Mouse (Mus musculus): ENCODE data around the gene Olfr1442. TPM values are rescaled to one million over a fixed set of nuclear protein-coding genes. Genes with fewer than 3 reads are reported as not detected.
"Not testable (repeated sequence)": the region's sequence is repeated elsewhere in the genome, so short reads cannot be mapped to it uniquely, and the experiment has no call there.

Olfr1442 gene
- not detected in 2 replicates for polyA plus RNA-seq (2014; fragmentation: Nextera tagmentation; extraction: Ambion mirVana)

DNA sequence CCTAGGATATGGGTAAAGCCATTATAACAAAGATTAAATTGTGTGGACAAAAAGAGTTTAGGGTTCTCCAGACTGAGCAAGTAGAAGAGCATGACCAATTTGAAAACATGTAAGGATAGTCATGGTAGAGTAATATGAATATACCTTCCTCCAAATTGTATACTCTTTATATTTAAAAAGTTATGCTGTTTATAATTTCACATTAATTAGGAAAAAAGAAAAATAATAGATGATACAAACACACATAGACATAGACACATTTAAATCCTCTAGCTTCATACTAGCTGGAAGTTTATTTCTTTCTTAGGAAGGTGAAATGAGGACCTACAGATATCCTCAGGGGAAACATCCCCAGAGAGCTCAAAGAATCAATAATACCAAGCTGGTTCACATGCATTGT lies at the start of gene Olfr1442:
Gene Olfr1442, plus strand, starts transcription at position 301 of the 400 bp plus-strand sequence.
- no peak within 1 kb of the TSS for H3K4me3 ChIP-seq (ENCODE audit: low read depth, low read length)
- no peaks in the 10 kb centered on the region for H3K4me1 ChIP-seq (ENCODE audit: control insufficient read depth, insufficient read depth, low read length)
- no peak within 1 kb of the TSS for H3K9ac ChIP-seq (ENCODE audit: low read depth, low read length)
- no peak for ATAC-seq (replicated peaks; ENCODE audit: insufficient number of reproducible peaks, low FRiP score, low TSS enrichment)
- H3K27me3 ChIP-seq (ENCODE audit: control insufficient read depth, insufficient read depth, low read length), result no peaks in the 10 kb centered on the region
- H3K9me3 ChIP-seq (replicated peaks; ENCODE audit: control insufficient read depth, low read length), result no peaks in the 10 kb centered on the region
- H3K27ac ChIP-seq (ENCODE audit: low read depth, low read length), result no peak within 1 kb of the TSS
- H3K36me3 ChIP-seq (ENCODE audit: control insufficient read depth, insufficient read depth, low read length), result no peaks in the 10 kb centered on the region
- no peak within 1 kb of the TSS for H3K4me2 ChIP-seq

DNA sequence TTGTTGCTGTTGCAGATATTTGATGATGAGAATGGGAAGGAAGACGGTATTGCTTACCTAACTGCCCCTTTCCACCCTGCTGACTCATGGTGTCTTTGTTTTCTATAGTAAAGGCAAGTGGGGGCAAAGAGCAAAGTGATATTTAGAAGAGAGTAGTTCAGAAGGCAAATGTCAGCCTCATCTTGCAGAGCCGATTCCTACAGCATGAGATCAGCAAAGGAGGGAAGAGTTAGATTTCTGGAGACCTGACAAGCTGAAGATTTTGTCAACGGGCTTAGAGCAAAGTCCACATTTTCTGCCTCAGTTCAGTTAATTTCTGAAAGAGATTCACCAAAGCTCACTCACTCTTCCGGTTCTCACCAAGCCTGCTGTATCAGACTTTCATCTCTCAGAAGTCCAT lies 37.1 kb upstream of the Olfr1442 start, which contains the start of gene Glyat:
Gene Glyat, plus strand, starts transcription at position 133 of the 400 bp plus-strand sequence.
- H3K36me3 ChIP-seq (ENCODE audit: control insufficient read depth, insufficient read depth, low read length), result no peaks in the 10 kb centered on the region
- H3K4me2 ChIP-seq, result no peak within 1 kb of the TSS
- WGBS (ENCODE audit: insufficient replicate concordance), result 63% methylated on average over 4 of the region's 4 CpGs
- ATAC-seq (replicated peaks; ENCODE audit: insufficient number of reproducible peaks, low FRiP score, low TSS enrichment), result no peak
- no peak within 1 kb of the TSS for H3K9ac ChIP-seq (ENCODE audit: low read depth, low read length)
- H3K4me1 ChIP-seq (ENCODE audit: control insufficient read depth, insufficient read depth, low read length), result no peaks in the 10 kb centered on the region
- no peak within 1 kb of the TSS for H3K27ac ChIP-seq (ENCODE audit: low read depth, low read length)
- no peak within 1 kb of the TSS for H3K4me3 ChIP-seq (ENCODE audit: low read depth, low read length)
- no peaks in the 10 kb centered on the region for H3K9me3 ChIP-seq (replicated peaks; ENCODE audit: control insufficient read depth, low read length)
- H3K27me3 ChIP-seq (ENCODE audit: control insufficient read depth, insufficient read depth, low read length), result no peaks in the 10 kb centered on the region

DNA sequence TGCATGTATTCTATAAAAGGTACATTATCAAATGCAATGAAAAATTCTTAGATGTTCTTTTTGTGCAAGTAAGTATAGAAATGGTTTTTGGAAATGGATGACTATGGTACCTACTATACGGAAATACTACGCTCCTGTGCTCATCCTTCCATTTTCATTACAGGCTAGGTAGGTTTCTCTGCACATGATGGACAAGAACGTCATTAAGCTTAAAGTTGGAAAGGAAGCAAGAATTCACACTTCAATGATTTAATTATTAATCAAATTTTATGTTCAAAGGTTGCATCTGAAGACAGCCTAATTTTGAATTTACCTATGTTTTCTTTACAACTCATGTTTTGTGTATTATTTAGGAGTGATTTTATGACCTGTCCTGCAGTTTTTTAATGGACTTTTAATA lies 36.0 kb upstream of the Olfr1442 start:
- Histone ChIP-seq H3K9ac (ENCODE audit: low read depth, low read length) (no peak overlapping the region), H3K27ac (ENCODE audit: low read depth, low read length) (no peak overlapping the region), H3K36me3 (ENCODE audit: control insufficient read depth, insufficient read depth, low read length) (no peaks in the 10 kb centered on the region), H3K9me3 (replicated peaks; ENCODE audit: control insufficient read depth, low read length) (no peaks in the 10 kb centered on the region), H3K4me3 (ENCODE audit: low read depth, low read length) (no peak overlapping the region), H3K4me2 (no peak overlapping the region), H3K4me1 (ENCODE audit: control insufficient read depth, insufficient read depth, low read length) (no peaks in the 10 kb centered on the region), H3K27me3 (ENCODE audit: control insufficient read depth, insufficient read depth, low read length) (no peaks in the 10 kb centered on the region)
- WGBS (ENCODE audit: insufficient replicate concordance), result 79% methylated on average over 3 of the region's 3 CpGs
- ATAC-seq (replicated peaks; ENCODE audit: insufficient number of reproducible peaks, low FRiP score, low TSS enrichment), result no peak

DNA sequence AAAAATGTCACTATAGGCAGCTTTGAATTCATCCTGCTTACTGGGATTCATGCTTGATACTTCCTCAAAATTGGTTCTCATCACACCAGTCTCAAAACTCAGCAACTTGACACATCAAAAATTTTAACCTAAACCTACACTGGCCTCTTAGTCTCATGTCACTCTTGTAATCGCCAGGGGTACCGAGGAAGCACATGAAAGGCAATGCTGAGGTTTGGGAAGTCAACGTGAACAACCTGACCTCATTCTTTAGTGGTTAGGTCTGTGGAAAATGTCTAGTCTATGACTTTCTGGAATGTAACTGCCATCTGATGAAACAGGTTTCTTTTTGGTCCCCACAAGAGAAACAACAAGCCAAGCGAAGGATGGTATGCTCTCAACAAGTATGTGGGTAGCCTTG lies 35.3 kb upstream of the Olfr1442 start:
- no peaks in the 10 kb centered on the region for H3K36me3 ChIP-seq (ENCODE audit: control insufficient read depth, insufficient read depth, low read length)

DNA sequence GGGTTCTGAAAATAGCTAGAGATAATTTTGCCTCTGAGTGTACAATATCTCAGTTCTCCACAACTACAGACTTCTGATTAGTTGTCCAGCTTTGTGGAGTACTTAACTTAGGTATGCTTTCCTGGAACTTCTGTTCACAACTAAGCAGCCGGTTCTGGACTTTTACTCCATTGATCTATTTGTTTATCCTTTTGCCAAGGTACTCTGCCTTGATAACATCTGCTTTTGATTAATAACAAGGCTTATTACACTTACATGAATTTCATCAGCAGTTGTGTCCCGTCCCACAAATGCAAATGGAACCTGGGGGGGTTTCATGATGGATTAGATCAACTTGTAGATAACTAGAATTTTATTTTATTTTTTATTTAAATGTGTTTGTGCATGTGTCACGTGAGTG lies 33.4 kb upstream of the Olfr1442 start:
- no peaks in the 10 kb centered on the region for H3K36me3 ChIP-seq (ENCODE audit: control insufficient read depth, insufficient read depth, low read length)
- no peaks in the 10 kb centered on the region for H3K27me3 ChIP-seq (ENCODE audit: control insufficient read depth, insufficient read depth, low read length)
- H3K9me3 ChIP-seq (replicated peaks; ENCODE audit: control insufficient read depth, low read length), result 0 out of 2 replicates have a peak, but pooled peaks cover 2% of the 10 kb centered on the region
- WGBS (ENCODE audit: insufficient replicate concordance), result 65% methylated on average over 3 of the region's 3 CpGs
- no peak overlapping the region for H3K27ac ChIP-seq (ENCODE audit: low read depth, low read length)
- no peak for ATAC-seq (replicated peaks; ENCODE audit: insufficient number of reproducible peaks, low FRiP score, low TSS enrichment)
- no peak overlapping the region for H3K9ac ChIP-seq (ENCODE audit: low read depth, low read length)
- no peaks in the 10 kb centered on the region for H3K4me1 ChIP-seq (ENCODE audit: control insufficient read depth, insufficient read depth, low read length)
- no peak overlapping the region for H3K4me3 ChIP-seq (ENCODE audit: low read depth, low read length)
- H3K4me2 ChIP-seq, result no peak overlapping the region

More for the DNA sequence above, 35.3 kb upstream of the Olfr1442 start:
- WGBS (ENCODE audit: insufficient replicate concordance), result 64% methylated on average over 4 of the region's 4 CpGs
- H3K27me3 ChIP-seq (ENCODE audit: control insufficient read depth, insufficient read depth, low read length), result no peaks in the 10 kb centered on the region
- H3K9me3 ChIP-seq (replicated peaks; ENCODE audit: control insufficient read depth, low read length), result no peaks in the 10 kb centered on the region
- no peak overlapping the region for H3K4me2 ChIP-seq
- no peak overlapping the region for H3K4me3 ChIP-seq (ENCODE audit: low read depth, low read length)
- no peak overlapping the region for H3K27ac ChIP-seq (ENCODE audit: low read depth, low read length)
- no peak for ATAC-seq (replicated peaks; ENCODE audit: insufficient number of reproducible peaks, low FRiP score, low TSS enrichment)
- no peaks in the 10 kb centered on the region for H3K4me1 ChIP-seq (ENCODE audit: control insufficient read depth, insufficient read depth, low read length)
- H3K9ac ChIP-seq (ENCODE audit: low read depth, low read length), result no peak overlapping the region

DNA sequence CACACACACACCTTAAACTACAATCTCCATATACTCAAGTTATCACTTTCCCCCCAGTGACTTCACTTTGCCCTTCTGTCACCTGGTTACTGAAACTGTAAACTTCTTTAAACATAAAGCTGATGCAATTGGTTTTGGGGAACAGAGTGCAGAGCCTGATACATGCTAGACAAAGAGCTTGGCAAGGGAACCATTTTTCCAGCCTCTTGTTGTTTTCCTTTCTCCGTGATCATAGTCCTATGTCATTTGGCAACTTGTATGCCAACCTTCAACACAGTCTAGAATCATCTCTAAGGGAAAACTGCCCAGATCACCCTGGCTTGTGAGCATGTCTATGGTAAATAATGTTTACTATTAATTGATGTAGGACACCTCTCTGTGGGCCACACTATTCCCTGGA lies 32.2 kb upstream of the Olfr1442 start:
- Histone ChIP-seq H3K27ac (ENCODE audit: low read depth, low read length) (no peak overlapping the region), H3K4me1 (ENCODE audit: control insufficient read depth, insufficient read depth, low read length) (no peaks in the 10 kb centered on the region), H3K4me3 (ENCODE audit: low read depth, low read length) (no peak overlapping the region), H3K9ac (ENCODE audit: low read depth, low read length) (no peak overlapping the region), H3K4me2 (no peak overlapping the region), H3K9me3 (replicated peaks; ENCODE audit: control insufficient read depth, low read length) (0 out of 2 replicates have a peak, but pooled peaks cover 2% of the 10 kb centered on the region), H3K27me3 (ENCODE audit: control insufficient read depth, insufficient read depth, low read length) (no peaks in the 10 kb centered on the region), H3K36me3 (ENCODE audit: control insufficient read depth, insufficient read depth, low read length) (no peaks in the 10 kb centered on the region)
- 70% methylated on average over 1 of the region's 1 CpGs for WGBS (ENCODE audit: insufficient replicate concordance)
- no peak for ATAC-seq (replicated peaks; ENCODE audit: insufficient number of reproducible peaks, low FRiP score, low TSS enrichment)

DNA sequence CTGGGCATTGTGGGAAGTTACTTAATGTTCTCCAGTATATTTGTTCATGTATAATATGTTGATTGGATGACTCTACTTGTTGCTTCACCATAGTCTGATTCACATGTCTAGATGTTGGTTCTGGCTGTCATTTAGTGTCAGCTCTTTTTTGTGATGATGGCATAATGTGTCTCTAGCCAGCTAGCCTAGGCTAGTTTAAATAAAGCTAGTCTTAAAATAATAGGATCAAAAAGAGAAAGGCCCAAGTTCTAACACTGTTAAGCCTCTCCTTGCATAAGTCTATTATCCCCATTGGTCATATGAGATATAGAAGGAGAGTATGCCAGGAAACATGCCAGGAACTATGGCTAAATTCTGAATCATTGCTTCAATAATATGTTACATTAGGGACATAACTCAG lies 20.7 kb upstream of the Olfr1442 start:
- Histone ChIP-seq H3K27me3 (ENCODE audit: control insufficient read depth, insufficient read depth, low read length) (no peaks in the 10 kb centered on the region), H3K4me1 (ENCODE audit: control insufficient read depth, insufficient read depth, low read length) (no peaks in the 10 kb centered on the region), H3K36me3 (ENCODE audit: control insufficient read depth, insufficient read depth, low read length) (no peaks in the 10 kb centered on the region), H3K27ac (ENCODE audit: low read depth, low read length) (no peak overlapping the region), H3K4me3 (ENCODE audit: low read depth, low read length) (no peak overlapping the region), H3K9ac (ENCODE audit: low read depth, low read length) (no peak overlapping the region), H3K9me3 (replicated peaks; ENCODE audit: control insufficient read depth, low read length) (no peaks in the 10 kb centered on the region), H3K4me2 (no peak overlapping the region)
- ATAC-seq (replicated peaks; ENCODE audit: insufficient number of reproducible peaks, low FRiP score, low TSS enrichment), result no peak

DNA sequence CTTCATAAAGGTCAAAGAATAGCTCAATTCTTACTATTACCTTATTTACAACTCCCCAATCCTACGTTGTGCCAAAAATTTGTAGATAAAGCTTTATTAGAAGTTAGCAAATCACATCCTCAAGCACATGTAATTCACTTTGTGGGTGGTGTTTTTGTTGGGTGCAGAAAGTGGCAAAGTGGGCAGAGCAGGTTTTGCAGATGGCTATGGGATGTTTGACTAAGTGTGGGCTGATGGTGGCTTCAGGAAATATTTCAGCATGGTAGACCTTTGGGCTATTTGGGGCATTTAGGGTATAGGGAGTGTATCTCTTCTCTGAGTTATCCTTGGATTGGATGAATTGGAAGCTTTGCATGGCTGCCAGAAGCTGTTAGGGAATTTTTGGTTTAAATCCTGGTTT lies 4.1 kb upstream of the Olfr1442 start:
- Histone ChIP-seq H3K4me3 (ENCODE audit: low read depth, low read length) (no peak overlapping the region), H3K4me2 (no peak overlapping the region), H3K4me1 (ENCODE audit: control insufficient read depth, insufficient read depth, low read length) (no peaks in the 10 kb centered on the region), H3K9ac (ENCODE audit: low read depth, low read length) (no peak overlapping the region), H3K27ac (ENCODE audit: low read depth, low read length) (no peak overlapping the region), H3K9me3 (replicated peaks; ENCODE audit: control insufficient read depth, low read length) (no peaks in the 10 kb centered on the region; the same call in 1 of the 2 replicates), H3K27me3 (ENCODE audit: control insufficient read depth, insufficient read depth, low read length) (no peaks in the 10 kb centered on the region), H3K36me3 (ENCODE audit: control insufficient read depth, insufficient read depth, low read length) (no peaks in the 10 kb centered on the region)
- 72% methylated on average over 1 of the region's 1 CpGs for WGBS (ENCODE audit: insufficient replicate concordance)
- no peak for ATAC-seq (replicated peaks; ENCODE audit: insufficient number of reproducible peaks, low FRiP score, low TSS enrichment)

DNA sequence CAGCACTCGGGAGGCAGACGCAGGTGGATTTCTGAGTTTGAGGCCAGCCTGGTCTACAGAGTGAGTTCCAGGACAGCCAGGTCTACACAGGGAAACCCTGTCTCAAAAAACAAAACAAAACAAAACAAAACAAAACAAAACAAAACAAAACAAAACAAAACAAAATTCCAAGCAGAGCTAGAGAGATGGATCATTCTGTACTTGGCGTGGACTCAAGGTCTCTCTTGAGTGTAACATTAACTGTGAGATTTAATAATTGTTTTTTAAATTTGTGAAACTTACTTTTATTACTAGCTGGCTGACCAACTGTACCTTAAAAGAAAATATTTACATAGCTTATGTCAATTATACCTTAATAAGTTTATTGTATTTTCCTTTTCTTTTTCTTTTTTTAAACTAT lies 1.6 kb upstream of the Olfr1442 start:
- H3K27me3 ChIP-seq (ENCODE audit: control insufficient read depth, insufficient read depth, low read length); H3K36me3 ChIP-seq (ENCODE audit: control insufficient read depth, insufficient read depth, low read length): not testable (repeated sequence)
- 89% methylated on average over 3 of the region's 3 CpGs for WGBS (ENCODE audit: insufficient replicate concordance)

More for the DNA sequence above, 1.6 kb upstream of the Olfr1442 start:
- ATAC-seq (replicated peaks; ENCODE audit: insufficient number of reproducible peaks, low FRiP score, low TSS enrichment); H3K27ac ChIP-seq (ENCODE audit: low read depth, low read length); H3K9ac ChIP-seq (ENCODE audit: low read depth, low read length); H3K9me3 ChIP-seq (replicated peaks; ENCODE audit: control insufficient read depth, low read length); H3K4me2 ChIP-seq; H3K4me1 ChIP-seq (ENCODE audit: control insufficient read depth, insufficient read depth, low read length); H3K4me3 ChIP-seq (ENCODE audit: low read depth, low read length): not testable (repeated sequence)
